Mouse (Mus musculus) CH12.LX (cell line): Measurements from ENCODE around the gene Syn3. TPM values are rescaled to one million over a fixed set of nuclear protein-coding genes. Genes with fewer than 3 reads are reported as not detected.

Source experiments
- DNase-seq: peaks from one replicate; pipeline ENCODE4 v3.0.0-alpha.2; 2013; ENCODE audit errors: extremely low read depth
- H3K27ac ChIP-seq: 2 replicates; pipeline ENCODE4 v1.5.1; 2012; ENCODE audit warnings: low read depth, mild to moderate bottlenecking, control low read depth, moderate library complexity; ENCODE audit not compliant: insufficient read depth
- H3K27me3 ChIP-seq: replicated peaks from 2 replicates; pipeline ENCODE3; 2012; ENCODE audit warnings: inconsistent platforms
- H3K36me3 ChIP-seq, 2 experiments: replicated peaks in 1 of 2; 2 replicates each; pipeline versions ENCODE3 to v1.6.1; 2012; ENCODE audit warnings: inconsistent platforms in 1 of 2, low read length in 1 of 2, mild to moderate bottlenecking in 1 of 2, mixed read lengths in 1 of 2, moderate library complexity in 1 of 2; ENCODE audit not compliant: control insufficient read depth in 1 of 2, insufficient read depth in 1 of 2
- H3K4me1 ChIP-seq, 2 experiments: 2 replicates each; pipeline ENCODE4 v1.6.1; 2012; ENCODE audit warnings: inconsistent platforms in 1 of 2, moderate library complexity in 1 of 2; ENCODE audit not compliant: insufficient read depth in 2 of 2, control insufficient read depth in 1 of 2
- H3K4me2 ChIP-seq: 2 replicates; pipeline ENCODE4 v1.6.1; 2012; ENCODE audit warnings: low read depth, mild to moderate bottlenecking, control low read depth; ENCODE audit not compliant: poor library complexity, insufficient read depth, severe bottlenecking
- H3K4me3 ChIP-seq, 3 experiments: fragments of 150-350 bp in 1 of 3; sonication (generic) in 1 of 3; replicated peaks in 1 of 3; 2 replicates each; pipeline versions ENCODE3 to v1.5.1; 2011 to 2012; ENCODE audit warnings: low read depth in 2 of 3, low read length in 2 of 3, mild to moderate bottlenecking in 2 of 3, moderate library complexity in 2 of 3, control low read depth in 1 of 3, improper control_type of control experiment in 1 of 3, inconsistent platforms in 1 of 3, mixed read lengths in 1 of 3; ENCODE audit not compliant: poor library complexity in 1 of 3
- H3K79me2 ChIP-seq: replicated peaks from 2 replicates; pipeline ENCODE4 v1.6.1; 2012; ENCODE audit warnings: mild to moderate bottlenecking, moderate library complexity; ENCODE audit not compliant: control insufficient read depth, poor library complexity, insufficient read depth, severe bottlenecking; ENCODE audit errors: extremely low read depth
- H3K9ac ChIP-seq: 2 replicates; pipeline ENCODE4 v1.6.1; 2012; ENCODE audit warnings: low read depth, mild to moderate bottlenecking, control low read depth, moderate library complexity; ENCODE audit not compliant: insufficient read depth
- H3K9me3 ChIP-seq: replicated peaks from 2 replicates; pipeline ENCODE3; 2012; ENCODE audit warnings: low read length, inconsistent platforms, mixed read lengths
- BHLHE40 ChIP-seq: IDR thresholded peaks from 2 replicates; pipeline ENCODE4 v1.6.1; 2011; ENCODE audit warnings: mild to moderate bottlenecking, low read depth, low read length, improper control_type of control experiment
- CHD2 ChIP-seq: IDR thresholded peaks from 2 replicates; pipeline ENCODE4 v1.6.1; 2011; ENCODE audit warnings: low read length, improper control_type of control experiment
- CTCF ChIP-seq, 2 experiments: IDR thresholded peaks in 1 of 2; conservative IDR thresholded peaks in 1 of 2; 2 replicates each; pipeline ENCODE4 v1.5.1; 2011 to 2012; ENCODE audit warnings: low read depth in 2 of 2, low read length in 2 of 2, improper control_type of control experiment in 1 of 2, inconsistent platforms in 1 of 2, mild to moderate bottlenecking in 1 of 2, moderate library complexity in 1 of 2
- E2F4 ChIP-seq: IDR thresholded peaks from 2 replicates; pipeline ENCODE4 v1.6.1; 2011; ENCODE audit warnings: low read depth, low read length, improper control_type of control experiment; ENCODE audit not compliant: insufficient replicate concordance
- ETS1 ChIP-seq: conservative IDR thresholded peaks from 2 replicates; pipeline ENCODE4 v1.6.1; 2012; ENCODE audit warnings: low read depth, mild to moderate bottlenecking, inconsistent platforms, low read length, improper control_type of control experiment, moderate library complexity
- GABPA ChIP-seq: IDR thresholded peaks from 2 replicates; pipeline ENCODE4 v1.6.1; 2012; ENCODE audit warnings: low read depth, low read length, improper control_type of control experiment, inconsistent platforms; ENCODE audit not compliant: insufficient replicate concordance
- IRF4 ChIP-seq: IDR thresholded peaks from 2 replicates; pipeline ENCODE4 v1.6.1; 2014; ENCODE audit warnings: low read depth, mild to moderate bottlenecking, inconsistent platforms, low read length, improper control_type of control experiment
- JUN ChIP-seq: IDR thresholded peaks from 2 replicates; pipeline ENCODE4 v1.6.1; 2011; ENCODE audit warnings: low read depth, mild to moderate bottlenecking, low read length, improper control_type of control experiment, moderate library complexity; ENCODE audit not compliant: insufficient read depth
- JUND ChIP-seq: conservative IDR thresholded peaks from 2 replicates; pipeline ENCODE4 v1.6.1; 2011; ENCODE audit warnings: low read depth, low read length, improper control_type of control experiment
- KAT2A ChIP-seq: IDR thresholded peaks from 2 replicates; pipeline ENCODE4 v1.6.1; 2012; ENCODE audit warnings: low read length, improper control_type of control experiment, inconsistent platforms; ENCODE audit not compliant: insufficient replicate concordance
- MAX ChIP-seq: IDR thresholded peaks from 2 replicates; pipeline ENCODE4 v1.6.1; 2011; ENCODE audit warnings: low read length, improper control_type of control experiment
- MEF2A ChIP-seq: IDR thresholded peaks from 2 replicates; pipeline ENCODE4 v1.6.1; 2014; ENCODE audit warnings: low read depth, mild to moderate bottlenecking, inconsistent platforms, low read length, improper control_type of control experiment, borderline replicate concordance
- MXI1 ChIP-seq: IDR thresholded peaks from 2 replicates; pipeline ENCODE4 v1.6.1; 2011; ENCODE audit warnings: mild to moderate bottlenecking, low read depth, low read length, improper control_type of control experiment
- NELFE ChIP-seq: IDR thresholded peaks from 2 replicates; pipeline ENCODE4 v1.6.1; 2011; ENCODE audit warnings: low read depth, low read length, improper control_type of control experiment
- NRF1 ChIP-seq: IDR thresholded peaks from 2 replicates; pipeline ENCODE4 v1.6.1; 2014; ENCODE audit warnings: low read depth, mild to moderate bottlenecking, inconsistent platforms, low read length, improper control_type of control experiment, moderate library complexity
- POLR2A ChIP-seq: IDR thresholded peaks from 2 replicates; pipeline ENCODE4 v1.6.1; 2011; ENCODE audit warnings: low read depth, mild to moderate bottlenecking, improper control_type of control experiment, low read length
- POLR2AphosphoS2 ChIP-seq: IDR thresholded peaks from 2 replicates; pipeline ENCODE4 v1.6.1; 2011; ENCODE audit warnings: low read depth, low read length, improper control_type of control experiment
- RAD21 ChIP-seq: IDR thresholded peaks from 2 replicates; pipeline ENCODE4 v1.6.1; 2011; ENCODE audit warnings: low read depth, mild to moderate bottlenecking, low read length, improper control_type of control experiment, moderate library complexity
- TCF12 ChIP-seq: IDR thresholded peaks from 2 replicates; pipeline ENCODE4 v1.6.1; 2014; ENCODE audit warnings: low read depth, mild to moderate bottlenecking, inconsistent platforms, low read length, improper control_type of control experiment
- UBTF ChIP-seq: IDR thresholded peaks from 2 replicates; pipeline ENCODE4 v1.6.1; 2012; ENCODE audit warnings: low read depth, mild to moderate bottlenecking, inconsistent platforms, low read length, improper control_type of control experiment, moderate library complexity
- USF1 ChIP-seq: IDR thresholded peaks from 2 replicates; pipeline ENCODE4 v1.6.1; 2014; ENCODE audit warnings: low read depth, mild to moderate bottlenecking, inconsistent platforms, low read length, improper control_type of control experiment
- ZC3H11A ChIP-seq: IDR thresholded peaks from 2 replicates; pipeline ENCODE4 v1.6.1; 2012; ENCODE audit warnings: low read depth, mild to moderate bottlenecking, inconsistent platforms, low read length, improper control_type of control experiment
- ZKSCAN1 ChIP-seq: IDR thresholded peaks from 2 replicates; pipeline ENCODE4 v1.6.1; 2012; ENCODE audit warnings: low read depth, inconsistent platforms, low read length, improper control_type of control experiment, borderline replicate concordance
- ZMIZ1 ChIP-seq: IDR thresholded peaks from 2 replicates; pipeline ENCODE4 v1.6.1; 2012; ENCODE audit warnings: low read depth, mild to moderate bottlenecking, inconsistent platforms, low read length, improper control_type of control experiment
- dilution Hi-C: fragments of 300-500 bp; cut with MboI; formaldehyde crosslinking; loops from 2 replicates; pipeline ENCODE4 v1.14.3; 2020; ENCODE audit warnings: low sequenced_read_pairs; ENCODE audit not compliant: extremely low pct_unique_long_range_greater_than_20kb, extremely low pct_ligation_motif_present
- in situ Hi-C: fragments of 300-500 bp; cut with MboI; formaldehyde crosslinking; loops from 3 replicates; pipeline ENCODE4 v1.14.3; 2019; ENCODE audit warnings: low sequenced_read_pairs, low pct_ligation_motif_present, low pct_unique_long_range_greater_than_20kb, mixed read lengths
- polyA plus RNA-seq: library from polyadenylated mRNA; unstranded; fragments of >175 nt; gene quantifications from 2 replicates; pipeline ENCODE4 v1.2.1, GENCODE M21; 2012; ENCODE audit warnings: low read depth; ENCODE audit not compliant: insufficient read length
- total RNA-seq, 2 experiments: library from RNA; depleted of rRNA; stranded (reverse); fragments of 300-350 nt in 1 of 2; fragments of >200 nt in 1 of 2; gene quantifications; 2 replicates each; pipeline ENCODE4 v1.2.3; 2012 to 2014

The Syn3 gene
- total and polyA plus RNA-seq, 3 experiments = 2.8 to 8.9 (median 5.6) TPM

DNA sequence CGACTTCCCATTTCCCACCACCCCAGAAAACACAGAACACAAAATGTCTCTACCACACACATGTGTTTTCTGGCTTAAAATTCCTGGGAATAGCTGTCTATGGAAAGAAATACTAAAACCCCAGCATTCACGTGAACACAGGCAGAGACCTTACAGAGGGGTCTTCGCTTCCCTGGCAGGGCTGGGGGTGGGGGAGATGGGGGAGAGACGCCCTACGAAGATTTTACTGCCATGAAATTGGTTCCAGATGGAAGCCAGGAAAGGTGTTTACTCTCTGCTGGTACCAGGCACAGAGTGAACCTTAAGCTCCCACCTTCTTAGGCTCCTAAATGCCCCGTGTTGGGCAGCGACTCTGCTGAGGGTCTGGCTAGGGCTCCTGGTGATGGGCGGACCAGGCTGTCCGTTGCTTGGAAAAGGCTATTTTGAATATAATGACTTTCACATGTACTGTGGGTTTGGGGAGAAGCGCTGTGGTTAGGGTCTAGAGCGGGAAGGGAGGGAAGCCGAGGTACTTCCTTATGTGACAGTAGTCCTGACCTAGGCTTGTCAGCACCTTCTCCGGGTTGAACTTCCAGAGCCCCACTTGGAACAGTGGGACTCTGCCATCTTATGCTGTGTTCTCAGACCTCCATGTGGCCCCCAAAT, 203.1 kb downstream of the Syn3 start:
- Histone ChIP-seq H3K9ac (no peak overlapping the region), H3K36me3 (peaks cover 0 to 7% of the 10 kb centered on the region in 2 experiments), H3K4me3 (no peak overlapping the region), H3K4me2 (no peak overlapping the region), H3K4me1 (no peaks in the 10 kb centered on the region), H3K27me3 (no peaks in the 10 kb centered on the region), H3K27ac (no peak overlapping the region), H3K9me3 (no peaks in the 10 kb centered on the region), H3K79me2 (no peaks in the 10 kb centered on the region)
- DNase-seq = no peak
- in situ Hi-C loops (loop anchor here (5.0 to 10.0 kb wide), 2 partner anchors 241 to 323 kb away; no protein-coding TSS in a partner anchor), dilution Hi-C loops (no loop called here)
- TF ChIP-seq MAX (no peak), NELFE (no peak), BHLHE40 (no peak), E2F4 (no peak), KAT2A (no peak), ZKSCAN1 (no peak), POLR2AphosphoS2 (no peak), IRF4 (no peak), MEF2A (no peak), MXI1 (no peak), JUND (no peak), USF1 (no peak)

DNA sequence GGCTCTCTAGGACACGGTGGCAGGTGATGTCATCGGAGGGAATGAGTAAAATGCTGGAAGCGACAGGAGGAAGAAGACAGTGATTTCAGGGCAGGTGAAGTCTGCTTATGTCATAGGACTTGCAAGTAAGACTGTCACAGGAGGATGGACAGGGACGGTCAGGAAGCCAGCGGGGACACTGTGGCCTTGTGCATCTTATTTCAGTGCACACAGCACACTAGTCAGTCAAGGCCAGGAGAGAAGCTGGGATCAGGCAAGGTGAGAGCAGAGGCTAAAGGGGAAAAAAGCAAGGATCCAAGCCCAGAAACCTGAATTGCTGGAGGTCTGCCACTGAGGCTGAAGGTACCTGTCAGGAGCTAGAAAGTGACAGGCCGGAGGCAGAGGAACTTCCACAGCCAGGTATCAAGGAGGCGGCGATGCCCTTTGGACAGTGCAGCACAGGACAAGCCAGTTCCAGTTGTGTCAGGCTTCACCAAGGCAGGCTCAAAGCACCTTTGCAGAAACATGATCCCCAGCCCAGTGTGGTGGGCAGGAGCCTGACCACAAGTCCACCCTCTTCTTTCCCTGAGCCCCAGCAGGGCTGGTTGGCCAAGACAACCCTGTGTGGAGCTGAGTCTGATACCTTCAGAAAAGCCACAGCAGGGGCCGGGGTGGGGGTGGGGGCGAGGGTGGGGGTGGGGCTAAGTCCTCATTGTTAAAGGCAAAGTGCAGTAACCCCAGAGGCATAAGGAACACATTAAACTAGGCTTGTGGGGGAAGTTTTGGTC, 203.9 kb downstream of the Syn3 start:
- Histone ChIP-seq H3K9ac (no peak overlapping the region), H3K4me3 (no peak overlapping the region), H3K4me2 (no peak overlapping the region), H3K27me3 (no peaks in the 10 kb centered on the region), H3K4me1 (no peaks in the 10 kb centered on the region), H3K9me3 (no peaks in the 10 kb centered on the region), H3K79me2 (no peaks in the 10 kb centered on the region), H3K36me3 (peaks cover 0 to 5% of the 10 kb centered on the region in 2 experiments), H3K27ac (no peak overlapping the region)
- dilution Hi-C loops = no loop called here
- in situ Hi-C loops = loop anchor here (5.0 to 10.0 kb wide), 2 partner anchors 240 to 322 kb away; no protein-coding TSS in a partner anchor
- no peak for DNase-seq
- TF ChIP-seq TCF12 = no peak
- TF ChIP-seq CTCF (conservative IDR thresholded peaks at IDR 0.05 in 1 of 2, IDR thresholded peaks at IDR 0.05 in 1 of 2; ENCODE audit: low read depth in 2 of 2, low read length in 2 of 2) = no peak
- no peak for TF ChIP-seq UBTF
- no peak for TF ChIP-seq ETS1
- TF ChIP-seq JUND = no peak
- no peak for TF ChIP-seq IRF4
- TF ChIP-seq ZMIZ1 = no peak
- TF ChIP-seq USF1 = no peak
- no peak for TF ChIP-seq RAD21
- no peak for TF ChIP-seq ZKSCAN1
- TF ChIP-seq POLR2A = no peak
- TF ChIP-seq CHD2 = no peak
- TF ChIP-seq GABPA = no peak
- TF ChIP-seq MEF2A = no peak
- TF ChIP-seq BHLHE40 = no peak
- TF ChIP-seq JUN = no peak
- no peak for TF ChIP-seq ZC3H11A
- TF ChIP-seq E2F4 = no peak
- TF ChIP-seq NRF1 = no peak
